Mouse (Mus musculus): ENCODE data around the gene Ccdc3. TPM values are rescaled to one million over a fixed set of nuclear protein-coding genes. Genes with fewer than 3 reads are reported as not detected.
"Not testable (repeated sequence)": the region's sequence is repeated elsewhere in the genome, so short reads cannot be mapped to it uniquely, and the experiment has no call there.

The Ccdc3 gene
- polyA plus RNA-seq, 1 experiment from 2014 or later: 2.0 TPM

DNA sequence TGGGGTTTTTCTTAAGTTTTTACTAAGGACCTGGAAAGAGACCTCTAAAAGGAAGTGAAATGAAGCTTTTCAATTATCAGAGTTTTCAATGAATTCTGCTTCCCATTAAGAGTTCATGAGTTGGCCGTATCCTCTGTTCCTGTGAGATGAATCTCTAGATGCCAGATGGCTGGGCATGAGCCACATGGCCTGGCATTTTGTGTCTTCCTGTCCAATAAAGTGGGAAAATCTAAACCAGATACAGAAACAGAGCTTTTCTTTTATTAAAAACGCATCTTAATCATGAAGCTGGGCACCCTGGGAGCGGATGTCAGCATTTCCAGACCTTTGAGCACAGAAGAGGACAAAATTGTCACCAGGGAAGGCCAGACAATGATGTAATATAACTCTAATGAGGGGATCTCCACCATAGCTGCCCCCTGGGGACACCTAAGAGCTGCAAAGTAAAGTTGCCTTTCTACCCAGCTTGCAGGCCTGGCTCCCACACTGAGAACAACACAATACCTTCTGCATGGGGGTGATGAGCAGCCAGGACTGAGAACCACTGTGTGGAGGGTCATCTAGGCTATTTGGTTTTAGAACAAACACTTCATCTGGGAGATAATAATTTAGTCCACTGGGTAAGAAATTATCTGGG, 99.4 kb downstream of the Ccdc3 start:
- no peaks in the 10 kb centered on the region for H3K36me3 ChIP-seq (ENCODE audit: poor library complexity, severe bottlenecking)
- H3K9ac ChIP-seq: no peak overlapping the region
- H3K27me3 ChIP-seq: no peaks in the 10 kb centered on the region
- H3K4me1 ChIP-seq: no peaks in the 10 kb centered on the region
- H3K27ac ChIP-seq: no peak overlapping the region
- ATAC-seq: no peak
- 70% methylated on average over 3 of the region's 3 CpGs for WGBS
- H3K9me3 ChIP-seq (replicated peaks): no peaks in the 10 kb centered on the region
- H3K4me2 ChIP-seq: no peak overlapping the region
- H3K4me3 ChIP-seq: no peak overlapping the region

DNA sequence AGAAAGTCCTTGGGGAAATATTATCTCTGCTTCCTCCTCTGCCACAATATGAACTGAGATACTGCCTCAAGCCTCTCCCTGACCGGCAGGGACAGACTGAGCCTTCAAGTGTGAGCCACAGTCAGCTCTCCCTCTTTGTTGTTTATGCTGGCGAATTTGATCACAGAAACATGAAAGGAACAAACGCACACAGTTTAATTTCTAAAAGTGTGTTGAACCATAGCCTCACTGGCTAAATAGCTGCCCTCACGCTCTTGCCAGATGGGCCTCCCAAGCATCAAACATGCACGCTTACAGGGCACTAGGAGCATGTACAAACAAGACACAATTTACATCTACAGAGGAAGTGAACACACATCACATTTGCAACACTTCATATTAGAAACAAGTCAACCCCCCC, 100.3 kb downstream of the Ccdc3 start:
- Histone ChIP-seq H3K4me2 (no peak overlapping the region), H3K9ac (no peak overlapping the region), H3K27ac (no peak overlapping the region), H3K27me3 (no peaks in the 10 kb centered on the region), H3K4me3 (no peak overlapping the region), H3K9me3 (replicated peaks) (no peaks in the 10 kb centered on the region), H3K4me1 (no peaks in the 10 kb centered on the region), H3K36me3 (ENCODE audit: poor library complexity, severe bottlenecking) (no peaks in the 10 kb centered on the region)
- ATAC-seq: no peak
- WGBS: 78% methylated on average over 5 of the region's 5 CpGs

DNA sequence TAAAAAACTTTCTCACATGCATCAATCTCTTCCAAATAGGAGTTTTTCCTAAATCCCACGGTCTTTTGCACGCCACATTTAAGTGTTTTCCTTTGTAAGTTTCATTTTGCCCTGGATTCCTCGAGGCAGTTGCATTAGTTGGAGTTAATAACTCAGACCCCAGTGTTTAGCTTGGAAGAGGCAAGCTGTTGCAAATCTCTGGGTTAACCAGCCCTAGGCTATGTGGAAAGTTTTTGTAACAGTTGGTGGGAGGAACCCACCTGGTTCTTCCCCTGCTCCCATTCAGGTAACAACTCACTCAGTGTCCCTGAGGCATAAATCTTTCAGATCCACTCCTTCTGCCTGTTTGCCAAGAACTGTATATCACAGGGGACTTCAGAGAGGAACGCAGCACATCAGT, 101.9 kb downstream of the Ccdc3 start:
- H3K4me2 ChIP-seq: no peak overlapping the region
- H3K9me3 ChIP-seq (replicated peaks): no peaks in the 10 kb centered on the region
- WGBS: 84% methylated on average over 4 of the region's 4 CpGs
- H3K27ac ChIP-seq: no peak overlapping the region
- no peaks in the 10 kb centered on the region for H3K4me1 ChIP-seq
- H3K27me3 ChIP-seq: no peaks in the 10 kb centered on the region
- H3K36me3 ChIP-seq (ENCODE audit: poor library complexity, severe bottlenecking): no peaks in the 10 kb centered on the region
- ATAC-seq: no peak
- H3K9ac ChIP-seq: no peak overlapping the region
- H3K4me3 ChIP-seq: no peak overlapping the region

DNA sequence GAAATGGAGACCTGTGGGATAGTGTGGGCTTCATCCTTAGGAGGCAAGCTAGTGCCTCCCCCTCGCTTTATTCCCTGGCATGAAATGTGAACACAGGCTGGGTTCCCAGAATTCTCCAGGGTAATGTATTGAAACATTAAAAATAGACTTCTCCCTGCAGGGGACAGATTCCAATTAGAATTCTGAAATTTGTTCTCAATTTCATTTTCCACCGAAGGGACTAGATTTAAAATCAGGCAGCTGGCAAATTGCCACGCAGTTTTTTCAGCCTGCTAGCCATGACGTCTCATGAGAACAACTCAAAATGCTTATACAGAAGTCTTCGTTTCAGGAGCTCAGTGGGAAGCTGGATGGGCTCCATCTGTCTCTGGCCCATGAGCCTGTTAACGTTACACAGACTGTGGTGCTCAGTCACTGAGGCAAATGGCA, 103.9 kb downstream of the Ccdc3 start:
- no peak overlapping the region for H3K9ac ChIP-seq
- H3K27ac ChIP-seq: no peak overlapping the region
- no peaks in the 10 kb centered on the region for H3K4me1 ChIP-seq
- 47% methylated on average over 6 of the region's 6 CpGs for WGBS
- H3K36me3 ChIP-seq (ENCODE audit: poor library complexity, severe bottlenecking): no peaks in the 10 kb centered on the region
- peak; percentile 63; the same call in 1 of the 2 replicates for ATAC-seq
- no peaks in the 10 kb centered on the region for H3K27me3 ChIP-seq
- no peak overlapping the region for H3K4me2 ChIP-seq
- no peak overlapping the region for H3K4me3 ChIP-seq
- no peaks in the 10 kb centered on the region for H3K9me3 ChIP-seq (replicated peaks)

DNA sequence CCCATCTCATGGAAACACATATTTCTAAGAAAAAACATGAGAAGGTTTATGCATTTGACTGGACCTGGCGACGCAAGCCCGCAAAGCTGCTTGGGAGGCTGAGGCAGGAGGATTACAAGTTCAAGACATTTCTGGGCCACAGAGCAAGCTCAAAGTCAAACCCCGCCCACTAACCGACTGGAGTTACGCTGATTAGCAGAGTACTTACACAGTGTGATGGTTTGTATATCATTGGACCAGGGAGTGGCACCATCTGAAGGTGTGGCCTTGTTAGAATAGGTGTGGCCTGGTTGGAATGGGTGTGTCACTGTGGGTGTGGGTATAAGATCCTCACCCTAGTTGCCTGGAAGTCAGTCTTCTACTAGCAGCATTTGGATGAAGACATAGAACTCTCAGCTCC, 111.6 kb downstream of the Ccdc3 start:
- ATAC-seq: not testable (repeated sequence)
- 95% methylated on average over 6 of the region's 6 CpGs for WGBS

DNA sequence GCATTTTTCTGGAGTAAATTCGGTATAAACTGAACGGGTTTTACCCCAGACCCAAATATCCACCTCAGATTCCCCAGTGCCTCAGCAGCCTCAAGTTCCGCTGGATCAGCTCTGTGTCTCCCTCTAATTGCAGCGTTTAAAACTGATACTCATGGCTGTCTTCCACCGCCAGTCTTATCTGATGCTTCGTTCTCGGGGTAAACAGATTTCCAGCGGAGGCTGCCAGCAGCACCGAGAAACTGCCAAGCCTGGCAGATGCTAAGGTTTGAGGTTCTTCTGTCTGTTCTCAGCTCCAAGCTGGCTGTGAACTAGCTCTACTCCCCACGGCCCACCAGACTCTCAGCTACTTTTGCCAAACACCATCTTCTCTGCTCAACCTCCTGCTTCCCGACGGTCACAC, 112.4 kb downstream of the Ccdc3 start:
- Histone ChIP-seq H3K36me3 (ENCODE audit: poor library complexity, severe bottlenecking) (no peaks in the 10 kb centered on the region), H3K27me3 (no peaks in the 10 kb centered on the region), H3K9ac (no peak overlapping the region), H3K27ac (peak overlapping the region; percentile 27; the same call in 1 of the 2 replicates), H3K9me3 (replicated peaks) (no peaks in the 10 kb centered on the region), H3K4me3 (no peak overlapping the region), H3K4me2 (no peak overlapping the region), H3K4me1 (no peaks in the 10 kb centered on the region)
- peak; percentile 82; the same call in 1 of the 2 replicates for ATAC-seq
- WGBS: 79% methylated on average over 12 of the region's 12 CpGs

More for the DNA sequence above, 111.6 kb downstream of the Ccdc3 start:
- H3K27ac ChIP-seq; H3K9ac ChIP-seq; H3K27me3 ChIP-seq; H3K36me3 ChIP-seq (ENCODE audit: poor library complexity, severe bottlenecking); H3K4me2 ChIP-seq; H3K4me3 ChIP-seq; H3K9me3 ChIP-seq (replicated peaks); H3K4me1 ChIP-seq: not testable (repeated sequence)

DNA sequence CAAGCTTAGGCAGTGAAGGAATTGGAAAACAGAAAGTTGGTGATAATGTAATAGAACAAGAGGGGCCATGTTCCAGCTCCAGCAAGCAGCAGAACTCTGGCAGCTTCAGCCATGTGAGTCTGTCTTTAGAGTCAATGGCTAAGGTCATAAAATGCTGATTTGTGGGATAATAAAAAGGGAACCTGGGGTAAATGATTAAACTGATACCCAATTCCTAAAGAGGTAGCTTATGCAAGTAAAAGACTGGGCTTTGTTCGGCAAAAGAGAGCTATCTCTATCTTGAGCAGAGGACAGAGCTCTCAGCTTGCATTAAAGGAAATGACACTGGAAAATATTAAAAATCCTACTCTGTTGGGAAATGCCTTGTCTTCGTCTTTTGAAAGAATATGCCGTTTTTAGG, 120.7 kb downstream of the Ccdc3 start:
- no peak for ATAC-seq
- 90% methylated on average over 3 of the region's 3 CpGs for WGBS
- Histone ChIP-seq H3K27ac (no peak overlapping the region), H3K9ac (no peak overlapping the region), H3K36me3 (ENCODE audit: poor library complexity, severe bottlenecking) (no peaks in the 10 kb centered on the region), H3K4me2 (no peak overlapping the region), H3K9me3 (replicated peaks) (no peaks in the 10 kb centered on the region), H3K4me1 (peaks cover 9% of the 10 kb centered on the region; the same call in 1 of the 2 replicates), H3K4me3 (no peak overlapping the region), H3K27me3 (no peaks in the 10 kb centered on the region)

DNA sequence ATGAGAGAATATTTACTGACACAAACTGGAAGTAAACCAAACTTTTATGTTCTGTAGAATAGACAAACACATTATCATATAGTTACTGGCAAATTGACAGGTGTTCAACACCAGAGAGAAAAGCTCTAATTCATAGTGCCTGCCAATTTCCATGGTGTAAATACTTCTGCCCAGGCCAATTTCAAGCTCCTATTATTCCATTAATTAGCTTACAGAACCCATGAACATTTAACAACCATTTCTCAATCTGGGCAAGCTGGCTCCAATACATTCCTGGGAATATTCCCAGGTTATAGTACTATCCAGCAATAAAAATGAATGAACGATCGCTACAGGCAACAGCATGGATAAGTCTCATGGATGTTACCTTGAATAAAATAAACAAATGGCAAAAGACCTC, 124.7 kb downstream of the Ccdc3 start:
- H3K36me3 ChIP-seq (ENCODE audit: poor library complexity, severe bottlenecking): no peaks in the 10 kb centered on the region
- 60% methylated on average over 2 of the region's 2 CpGs for whole genome bisulfite sequencing
- no peak overlapping the region for H3K9ac ChIP-seq
- H3K27me3 ChIP-seq: no peaks in the 10 kb centered on the region
- H3K4me3 ChIP-seq: no peak overlapping the region
- H3K4me1 ChIP-seq: peaks cover 9% of the 10 kb centered on the region; the same call in 1 of the 2 replicates
- H3K27ac ChIP-seq: peak overlapping the region; percentile 25; the same call in 1 of the 2 replicates
- H3K9me3 ChIP-seq (replicated peaks): no peaks in the 10 kb centered on the region
- no peak overlapping the region for H3K4me2 ChIP-seq
- peak; percentile 67 for ATAC-seq

DNA sequence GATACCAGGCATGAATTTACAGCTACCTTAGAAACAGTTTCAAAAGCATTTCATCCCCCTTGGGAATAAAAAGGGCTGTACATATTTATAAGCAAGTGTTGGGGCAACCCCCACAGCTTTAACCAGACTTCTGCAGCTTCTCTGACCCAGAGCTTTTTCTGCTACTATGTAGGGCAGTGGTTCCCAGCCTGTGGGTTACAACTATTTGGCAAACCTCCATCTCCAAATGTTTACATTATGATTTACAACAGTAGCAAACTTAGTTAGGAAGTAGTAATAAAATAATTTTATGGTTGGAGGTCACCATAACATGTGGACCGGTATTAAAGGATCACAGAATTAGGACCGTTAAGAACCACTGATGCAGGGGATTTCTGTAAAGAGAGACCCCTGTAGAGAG, 130.4 kb downstream of the Ccdc3 start:
- ATAC-seq: no peak
- no peaks in the 10 kb centered on the region for H3K4me1 ChIP-seq
- WGBS: 70% methylated on average over 2 of the region's 2 CpGs

More for the DNA sequence above, 130.4 kb downstream of the Ccdc3 start:
- Histone ChIP-seq H3K4me2 (no peak overlapping the region), H3K27ac (no peak overlapping the region), H3K4me3 (no peak overlapping the region), H3K36me3 (ENCODE audit: poor library complexity, severe bottlenecking) (no peaks in the 10 kb centered on the region), H3K27me3 (no peaks in the 10 kb centered on the region), H3K9me3 (replicated peaks) (no peaks in the 10 kb centered on the region; the same call in 1 of the 2 replicates), H3K9ac (no peak overlapping the region)

Other genes with a start within 250 kb of the Ccdc3 start
- gene Phyh, start 218.8 kb upstream of the Ccdc3 start, polyA plus RNA-seq (2015; fragmentation: Nextera tagmentation; extraction: Ambion mirVana): 40.7 and 41.9 TPM in 2 replicates
- gene Ucma, start 161.7 kb upstream of the Ccdc3 start, polyA plus RNA-seq (2015; fragmentation: Nextera tagmentation; extraction: Ambion mirVana): 0.24 and 0.65 TPM in 2 replicates
- gene Mcm10, start 125.0 kb upstream of the Ccdc3 start, polyA plus RNA-seq (2015; fragmentation: Nextera tagmentation; extraction: Ambion mirVana): 25.0 and 28.9 TPM in 2 replicates
- 2.8 and 3.3 TPM in 2 replicates for gene Optn, start 73.7 kb upstream of the Ccdc3 start, polyA plus RNA-seq (2015; fragmentation: Nextera tagmentation; extraction: Ambion mirVana)

Measured in forebrain, embryonic 13.5 days (tissue).